Mouse (Mus musculus): ENCODE measurements around the gene Shb. TPM values are rescaled to one million over a fixed set of nuclear protein-coding genes. Genes with fewer than 3 reads are reported as not detected.

Gene Shb
- polyA plus RNA-seq, 1 experiment from 2014 or later = 8.8 TPM

DNA sequence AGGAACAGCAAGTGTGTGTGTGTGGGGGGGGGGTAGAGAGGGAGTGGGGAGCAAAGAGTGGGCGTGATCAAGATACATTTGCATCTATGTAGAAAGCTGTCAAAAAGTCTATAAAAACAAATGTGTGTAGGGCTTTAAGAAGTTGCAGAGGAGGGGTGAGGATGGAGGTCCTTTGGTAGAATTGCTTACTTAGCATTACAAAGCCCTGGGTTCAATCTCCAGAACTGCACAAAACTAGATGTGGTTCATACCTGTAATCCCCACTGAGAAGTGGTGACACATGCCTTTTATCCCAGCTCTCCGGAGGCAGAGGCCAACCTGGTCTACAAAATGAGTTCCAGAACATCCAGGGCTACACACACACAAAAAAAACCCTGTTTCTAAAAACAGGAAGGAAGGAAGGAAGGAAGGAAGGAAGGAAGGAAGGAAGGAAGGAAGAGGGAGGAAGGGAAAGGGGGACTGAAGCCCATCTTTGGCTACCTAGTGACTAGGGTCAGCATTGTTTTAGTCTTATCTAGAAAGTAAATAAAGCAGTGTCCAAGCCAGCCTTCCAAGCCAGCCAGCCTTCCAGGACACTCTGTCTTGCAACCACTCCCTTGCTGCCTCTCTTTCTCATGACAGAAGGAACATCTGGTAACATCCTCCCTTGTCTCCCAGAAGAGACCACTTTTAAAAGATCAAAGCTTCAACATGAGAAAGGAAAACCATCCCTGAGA is 5.3 kb downstream of the Shb start:
- H3K27me3 ChIP-seq (replicated peaks) = no peaks in the 10 kb centered on the region; the same call in 1 of the 2 replicates
- no peaks in the 10 kb centered on the region for H3K9me3 ChIP-seq
- no peak for ATAC-seq (ENCODE audit: extremely low read depth, insufficient number of reproducible peaks, low FRiP score, low TSS enrichment)
- peaks cover 24% of the 10 kb centered on the region for H3K36me3 ChIP-seq
- peak overlapping the region; percentile 80 for H3K4me3 ChIP-seq
- 68% methylated on average over 2 of the region's 2 CpGs for WGBS
- H3K27ac ChIP-seq (replicated peaks) = peak overlapping the region; percentile 37; the same call in 1 of the 2 replicates
- H3K4me2 ChIP-seq = peak overlapping the region; percentile 84
- peaks cover 67% of the 10 kb centered on the region for H3K4me1 ChIP-seq
- peak overlapping the region; percentile 97 for H3K9ac ChIP-seq

DNA sequence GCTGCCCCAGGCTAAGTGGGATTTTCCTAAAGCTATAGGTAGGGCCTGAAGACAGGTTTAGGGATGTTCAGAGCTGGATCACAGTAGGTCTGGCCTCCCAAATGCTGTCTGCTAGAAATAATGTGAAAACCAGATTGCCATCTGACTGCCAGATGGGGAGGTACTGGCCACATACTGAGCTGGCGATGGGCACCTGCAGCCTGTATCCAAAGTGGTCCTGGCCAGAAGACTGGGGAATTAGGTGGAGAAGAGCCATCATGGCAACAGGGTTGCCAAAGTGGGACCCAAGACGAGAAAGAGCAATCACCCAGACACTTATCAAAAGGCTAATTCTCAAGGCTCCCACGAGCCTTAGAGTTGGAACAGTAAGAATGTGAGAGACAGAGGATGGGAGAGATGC is 6.1 kb downstream of the Shb start:
- Histone ChIP-seq H3K4me3 (no peak overlapping the region), H3K4me1 (peaks cover 68% of the 10 kb centered on the region), H3K27ac (replicated peaks) (no peak overlapping the region), H3K27me3 (replicated peaks) (no peaks in the 10 kb centered on the region; the same call in 1 of the 2 replicates), H3K9ac (0 out of 2 replicates have a peak overlapping the region, but pooled peaks have one; percentile 13), H3K36me3 (peaks cover 24% of the 10 kb centered on the region), H3K4me2 (no peak overlapping the region), H3K9me3 (no peaks in the 10 kb centered on the region)
- no peak for ATAC-seq (ENCODE audit: extremely low read depth, insufficient number of reproducible peaks, low FRiP score, low TSS enrichment)
- 82% methylated on average over 3 of the region's 3 CpGs for WGBS

DNA sequence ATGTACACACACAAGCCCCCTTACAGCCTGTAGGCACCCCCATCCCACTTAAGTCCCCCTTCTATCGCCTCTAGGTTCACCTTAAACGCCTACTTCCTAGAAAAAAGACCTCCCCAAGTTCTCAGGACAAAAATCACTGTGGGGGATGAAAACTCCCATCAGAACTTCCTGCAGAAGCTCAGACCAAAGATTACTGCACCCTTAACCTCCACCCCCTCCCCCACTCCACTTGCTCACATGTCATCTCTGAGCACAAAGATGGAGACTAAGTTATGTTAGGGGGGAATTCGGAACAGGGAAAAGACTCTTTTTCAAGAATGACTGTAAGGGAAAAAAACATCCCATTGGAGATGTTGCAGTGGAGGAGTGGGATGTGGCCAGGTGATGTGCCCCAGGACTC is 6.7 kb downstream of the Shb start:
- 82% methylated on average over 3 of the region's 3 CpGs for WGBS
- Histone ChIP-seq H3K4me2 (no peak overlapping the region), H3K9ac (no peak overlapping the region), H3K4me1 (peaks cover 74% of the 10 kb centered on the region), H3K36me3 (peaks cover 24% of the 10 kb centered on the region), H3K9me3 (no peaks in the 10 kb centered on the region), H3K27me3 (replicated peaks) (no peaks in the 10 kb centered on the region; the same call in 1 of the 2 replicates), H3K4me3 (no peak overlapping the region), H3K27ac (replicated peaks) (no peak overlapping the region)
- no peak for ATAC-seq (ENCODE audit: extremely low read depth, insufficient number of reproducible peaks, low FRiP score, low TSS enrichment)

DNA sequence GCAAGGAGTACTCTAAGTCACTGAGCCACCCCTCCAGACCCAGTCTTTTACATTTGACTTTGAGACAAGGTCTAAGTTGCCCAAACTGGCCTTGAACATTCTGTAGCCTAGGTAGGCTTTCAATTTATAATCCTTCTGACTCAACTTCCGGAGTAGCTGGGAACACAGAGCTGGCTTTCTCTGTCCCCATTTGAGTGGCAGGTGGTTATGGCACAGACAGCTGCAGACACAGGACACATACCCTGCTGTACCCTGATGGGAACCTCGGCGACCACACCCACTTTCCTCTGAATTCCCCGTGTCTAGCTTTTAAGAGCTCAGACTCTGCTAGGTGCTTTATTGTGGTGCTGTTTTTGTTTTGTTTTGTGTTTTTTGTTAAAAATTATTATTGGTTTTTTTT is 7.7 kb downstream of the Shb start:
- ATAC-seq (ENCODE audit: extremely low read depth, insufficient number of reproducible peaks, low FRiP score, low TSS enrichment) = no peak
- Histone ChIP-seq H3K4me3 (no peak overlapping the region), H3K36me3 (peaks cover 24% of the 10 kb centered on the region), H3K9ac (no peak overlapping the region), H3K27ac (replicated peaks) (no peak overlapping the region), H3K4me2 (no peak overlapping the region), H3K4me1 (peaks cover 83% of the 10 kb centered on the region), H3K27me3 (replicated peaks) (no peaks in the 10 kb centered on the region; the same call in 1 of the 2 replicates), H3K9me3 (no peaks in the 10 kb centered on the region)
- 79% methylated on average over 4 of the region's 4 CpGs for WGBS

DNA sequence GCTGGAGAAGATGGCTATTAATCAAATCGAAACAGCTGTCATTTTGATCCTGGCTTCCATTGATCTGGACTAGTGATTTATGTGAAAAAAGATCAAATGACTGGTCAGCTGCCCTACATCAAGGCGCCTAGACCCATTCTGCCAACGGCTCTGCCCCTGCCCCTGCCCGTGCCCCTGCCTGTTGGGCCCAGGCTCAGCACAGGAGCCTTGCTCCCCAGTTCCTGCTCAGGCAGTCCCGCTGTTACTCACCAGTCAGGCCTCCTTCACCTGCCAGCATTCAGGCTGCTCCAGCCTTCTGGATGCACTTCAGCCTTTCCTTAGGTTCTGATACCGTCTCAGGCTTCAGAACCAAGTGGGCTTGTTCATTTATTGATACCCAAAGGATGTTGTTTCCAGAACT is 8.9 kb downstream of the Shb start:
- Histone ChIP-seq H3K4me1 (peaks cover 90% of the 10 kb centered on the region), H3K9me3 (no peaks in the 10 kb centered on the region), H3K27me3 (replicated peaks) (no peaks in the 10 kb centered on the region; the same call in 1 of the 2 replicates), H3K4me3 (no peak overlapping the region), H3K9ac (peak overlapping the region; percentile 45; the same call in 1 of the 2 replicates), H3K27ac (replicated peaks) (no peak overlapping the region), H3K4me2 (no peak overlapping the region), H3K36me3 (peaks cover 24% of the 10 kb centered on the region)
- 86% methylated on average over 6 of the region's 6 CpGs for WGBS
- ATAC-seq (ENCODE audit: extremely low read depth, insufficient number of reproducible peaks, low FRiP score, low TSS enrichment) = no peak

DNA sequence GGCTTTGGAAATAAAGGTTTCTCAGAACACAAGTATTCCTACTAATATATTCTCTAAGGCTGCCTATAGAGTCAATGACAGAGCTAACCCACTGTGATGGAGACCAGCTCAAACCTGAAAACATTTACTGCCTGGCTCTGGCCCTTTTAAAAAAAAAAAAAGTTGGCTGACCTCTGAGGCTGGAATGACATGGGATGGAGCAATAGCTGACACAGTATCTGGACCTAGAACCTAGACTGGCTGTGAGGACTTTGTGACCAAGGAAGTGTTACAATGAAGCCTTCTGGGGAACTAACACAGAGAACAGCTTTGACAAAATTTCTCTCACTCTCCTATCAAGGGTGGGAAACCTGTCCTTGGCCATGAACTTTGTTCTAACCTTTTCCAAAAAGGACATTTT is 9.3 kb downstream of the Shb start:
- Histone ChIP-seq H3K4me1 (peaks cover 90% of the 10 kb centered on the region), H3K27ac (replicated peaks) (no peak overlapping the region), H3K4me3 (no peak overlapping the region), H3K36me3 (peaks cover 24% of the 10 kb centered on the region), H3K27me3 (replicated peaks) (no peaks in the 10 kb centered on the region; the same call in 1 of the 2 replicates), H3K9me3 (no peaks in the 10 kb centered on the region), H3K9ac (peak overlapping the region; percentile 52; the same call in 1 of the 2 replicates), H3K4me2 (0 out of 2 replicates have a peak overlapping the region, but pooled peaks have one; percentile 3)
- no peak for ATAC-seq (ENCODE audit: extremely low read depth, insufficient number of reproducible peaks, low FRiP score, low TSS enrichment)

DNA sequence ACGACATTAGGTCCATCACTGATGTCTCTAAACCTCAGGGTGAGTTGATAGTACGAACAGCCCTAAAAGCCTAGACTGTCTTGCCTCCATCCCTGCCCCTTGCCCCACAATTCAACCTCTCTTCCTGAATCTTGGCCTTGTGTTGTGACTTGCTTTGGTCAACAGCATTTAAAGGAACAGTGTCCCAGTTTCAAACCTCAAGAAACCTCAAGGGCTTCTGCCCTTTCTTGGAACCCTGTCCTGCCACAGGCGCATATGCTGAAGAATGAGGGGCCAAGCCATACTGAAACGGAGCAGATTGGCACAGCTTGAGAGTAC is 9.7 kb downstream of the Shb start:
- Histone ChIP-seq H3K4me1 (peaks cover 90% of the 10 kb centered on the region), H3K4me3 (no peak overlapping the region), H3K4me2 (0 out of 2 replicates have a peak overlapping the region, but pooled peaks have one; percentile 3), H3K9me3 (no peaks in the 10 kb centered on the region), H3K27me3 (replicated peaks) (no peaks in the 10 kb centered on the region), H3K9ac (0 out of 2 replicates have a peak overlapping the region, but pooled peaks have one; percentile 52), H3K27ac (replicated peaks) (0 out of 2 replicates have a peak overlapping the region, but pooled peaks have one; percentile 49), H3K36me3 (peaks cover 24% of the 10 kb centered on the region)
- WGBS = 68% methylated on average over 4 of the region's 4 CpGs
- ATAC-seq (ENCODE audit: extremely low read depth, insufficient number of reproducible peaks, low FRiP score, low TSS enrichment) = no peak

DNA sequence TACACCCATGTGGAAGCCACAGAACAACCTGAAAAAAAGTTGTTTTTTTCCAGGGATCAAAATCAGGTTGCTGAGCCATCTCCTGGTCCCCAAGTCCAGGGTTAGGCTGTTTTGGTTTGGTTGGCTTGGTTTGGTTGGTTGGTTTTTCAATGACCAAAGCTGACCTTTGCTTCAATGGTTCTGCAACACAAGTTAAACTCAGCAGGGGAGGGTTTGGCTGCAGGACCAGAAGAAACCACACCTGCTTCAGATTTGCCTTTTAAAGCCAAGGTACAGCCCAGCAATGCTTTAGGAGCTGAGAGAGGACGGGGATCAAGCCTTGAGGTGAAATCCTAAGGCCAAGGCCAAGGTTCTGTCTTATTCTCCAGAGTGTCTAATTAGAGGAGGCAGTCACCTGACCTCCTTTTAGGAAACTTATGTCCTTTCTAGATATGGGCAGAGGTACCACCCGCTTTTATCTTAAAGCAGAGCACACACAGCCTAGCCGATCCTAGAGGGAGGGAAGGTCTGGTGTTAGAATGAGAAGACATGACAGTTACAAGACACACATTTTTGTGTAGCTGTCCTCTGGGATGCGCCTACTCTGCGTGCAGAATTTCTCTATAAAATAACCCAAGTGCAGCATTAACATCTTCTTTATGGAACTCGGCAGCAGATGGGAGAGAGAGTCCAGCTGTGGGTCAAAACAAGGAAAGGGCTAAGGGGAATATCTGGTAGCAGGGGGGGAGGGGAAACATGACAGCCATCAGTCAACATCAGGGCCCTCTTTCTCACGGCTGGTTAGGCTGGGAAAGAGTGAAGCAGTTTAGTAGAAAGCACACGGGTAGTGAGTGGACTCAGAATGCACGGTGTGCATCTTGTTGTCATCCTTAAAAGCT is 10.3 kb downstream of the Shb start:
- Histone ChIP-seq H3K4me1 (peaks cover 90% of the 10 kb centered on the region), H3K9ac (peak overlapping the region; percentile 61; the same call in 1 of the 2 replicates), H3K36me3 (peaks cover 24% of the 10 kb centered on the region), H3K27ac (replicated peaks) (no peak overlapping the region), H3K4me2 (0 out of 2 replicates have a peak overlapping the region, but pooled peaks have one; percentile 3), H3K9me3 (no peaks in the 10 kb centered on the region), H3K4me3 (no peak overlapping the region), H3K27me3 (replicated peaks) (no peaks in the 10 kb centered on the region)
- no peak for ATAC-seq (ENCODE audit: extremely low read depth, insufficient number of reproducible peaks, low FRiP score, low TSS enrichment)
- WGBS = 46% methylated on average over 9 of the region's 9 CpGs

DNA sequence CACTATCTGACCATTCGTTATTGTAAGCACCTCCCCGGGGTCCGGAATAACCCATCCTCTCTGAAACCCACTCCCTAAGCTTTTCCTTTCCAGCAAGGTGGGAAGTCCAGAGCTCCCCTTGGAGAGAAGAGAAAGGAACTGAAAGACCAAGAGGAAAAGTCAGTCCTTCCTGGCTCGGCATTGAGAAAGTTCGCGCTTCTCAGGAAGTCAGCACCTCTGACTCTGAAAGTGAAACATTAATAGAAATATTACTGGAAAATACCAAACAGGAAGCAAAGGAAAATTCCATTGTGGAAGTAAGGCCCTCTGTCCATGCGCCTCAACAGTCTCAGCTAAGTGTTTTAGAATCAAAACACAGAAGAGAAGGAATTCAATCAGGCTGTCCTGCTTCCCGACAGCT is 11.9 kb downstream of the Shb start:
- Histone ChIP-seq H3K27ac (replicated peaks) (peak overlapping the region; percentile 70), H3K4me2 (peak overlapping the region; percentile 22), H3K9ac (peak overlapping the region; percentile 61), H3K4me3 (no peak overlapping the region), H3K4me1 (peaks cover 90% of the 10 kb centered on the region), H3K36me3 (peaks cover 16% of the 10 kb centered on the region), H3K9me3 (no peaks in the 10 kb centered on the region), H3K27me3 (replicated peaks) (no peaks in the 10 kb centered on the region)
- no peak for ATAC-seq (ENCODE audit: extremely low read depth, insufficient number of reproducible peaks, low FRiP score, low TSS enrichment)
- 44% methylated on average over 8 of the region's 8 CpGs for WGBS

DNA sequence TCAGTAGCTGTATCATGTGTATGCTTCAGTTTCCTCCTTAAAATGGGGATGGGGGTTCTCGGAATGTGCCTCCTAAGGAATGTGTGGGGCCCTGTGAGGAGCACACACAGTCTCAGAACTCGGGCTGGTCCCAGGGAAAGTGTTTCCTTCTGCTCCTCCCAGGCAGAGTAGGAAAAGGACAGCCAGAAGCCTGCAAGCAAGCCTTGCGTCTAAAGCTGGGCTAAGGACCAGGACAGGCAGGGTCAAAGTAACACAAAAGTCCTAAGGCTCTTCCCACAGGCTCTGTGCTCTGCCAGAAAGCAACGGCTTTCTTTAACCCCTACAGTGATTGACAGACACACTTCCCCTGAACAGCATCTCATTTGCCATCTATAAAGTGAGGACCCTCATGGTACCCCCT is 14.9 kb downstream of the Shb start:
- no peak overlapping the region for H3K4me2 ChIP-seq
- 40% methylated on average over 4 of the region's 4 CpGs for WGBS
- ATAC-seq (ENCODE audit: extremely low read depth, insufficient number of reproducible peaks, low FRiP score, low TSS enrichment) = no peak
- H3K36me3 ChIP-seq = no peaks in the 10 kb centered on the region
- peak overlapping the region; percentile 20; the same call in 1 of the 2 replicates for H3K27ac ChIP-seq (replicated peaks)
- peaks cover 100% of the 10 kb centered on the region for H3K4me1 ChIP-seq
- H3K27me3 ChIP-seq (replicated peaks) = no peaks in the 10 kb centered on the region
- H3K4me3 ChIP-seq = no peak overlapping the region
- no peaks in the 10 kb centered on the region for H3K9me3 ChIP-seq
- H3K9ac ChIP-seq = peak overlapping the region; percentile 53; the same call in 1 of the 2 replicates

DNA sequence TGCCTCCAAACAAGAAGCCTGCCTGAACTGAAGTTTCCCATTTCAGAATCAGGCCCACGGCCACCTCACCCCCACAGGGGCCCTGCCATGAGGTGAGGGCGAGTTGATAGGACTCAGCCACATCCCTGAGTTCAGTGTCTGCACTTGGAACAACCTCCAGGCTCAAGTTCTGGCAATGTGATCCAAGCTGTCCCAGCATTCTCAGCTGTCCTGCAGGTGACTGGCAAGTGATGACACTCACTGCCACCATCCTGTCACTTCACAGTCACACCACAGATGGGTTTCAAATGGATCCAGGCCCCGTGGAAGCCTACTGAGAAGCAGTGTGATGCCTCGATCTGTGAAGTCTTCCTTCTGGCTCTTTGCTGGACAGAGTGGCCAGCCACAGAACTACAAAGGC is 16.4 kb downstream of the Shb start:
- H3K9me3 ChIP-seq = no peaks in the 10 kb centered on the region
- peak overlapping the region; percentile 53; the same call in 1 of the 2 replicates for H3K9ac ChIP-seq
- ATAC-seq (ENCODE audit: extremely low read depth, insufficient number of reproducible peaks, low FRiP score, low TSS enrichment) = no peak
- peaks cover 99% of the 10 kb centered on the region for H3K4me1 ChIP-seq
- H3K4me2 ChIP-seq = no peak overlapping the region
- 31% methylated on average over 4 of the region's 4 CpGs for WGBS
- no peaks in the 10 kb centered on the region for H3K36me3 ChIP-seq
- no peaks in the 10 kb centered on the region for H3K27me3 ChIP-seq (replicated peaks)
- H3K4me3 ChIP-seq = no peak overlapping the region
- H3K27ac ChIP-seq (replicated peaks) = peak overlapping the region; percentile 91

Data from heart, embryonic 13.5 days (tissue).